Comparison of ENCODE assay signal across 9 mouse cellular contexts in the genomic region with DNA sequence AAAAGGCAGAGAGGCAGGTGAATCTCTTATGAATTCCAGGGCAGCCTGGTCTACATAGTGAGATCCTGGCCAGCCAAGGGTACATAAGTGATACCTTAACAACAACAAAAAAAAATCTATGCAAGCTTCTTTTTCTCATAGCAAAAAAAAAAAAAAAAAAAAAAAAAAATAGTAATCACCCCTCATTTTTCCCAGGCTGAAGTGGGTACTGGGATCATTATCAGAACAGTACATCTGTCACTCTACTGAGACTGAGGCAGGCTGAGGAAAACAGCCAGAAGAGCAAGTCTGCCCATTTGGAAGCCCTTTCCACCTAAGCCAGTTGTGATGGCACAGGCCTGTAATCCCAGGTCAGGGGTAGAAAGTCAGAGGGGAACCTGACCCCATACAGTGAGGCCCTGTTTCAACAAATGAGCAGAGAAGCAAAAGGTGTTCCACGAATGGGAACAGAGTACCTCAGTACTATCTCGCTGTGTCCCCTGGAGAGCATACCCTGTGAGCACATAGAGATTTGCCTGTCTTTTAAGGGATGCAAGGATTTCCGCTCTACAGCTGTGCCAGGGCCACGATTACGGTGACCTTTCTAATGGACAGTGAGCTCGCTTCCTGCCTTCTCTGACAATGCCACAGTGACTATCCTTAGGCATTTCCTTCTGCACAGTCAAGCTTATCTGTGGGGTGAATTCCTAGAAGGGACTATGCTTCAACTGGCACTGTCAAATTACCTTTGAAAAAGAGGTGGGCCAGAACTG. TPM values are rescaled to one million over a fixed set of nuclear protein-coding genes. Genes with fewer than 3 reads are reported as not detected.
DNase-seq lines count a peak whose midpoint lies in the region; ATAC-seq and TF ChIP-seq lines count a peak whose summit lies in the region.
"Had no signal": no experiment of that assay in that cellular context is flagged by ENCODE, and none has a peak within 500 bp of the region (broad histone marks: within the 10 kb centered on the region; RNA-seq: fewer than 3 reads in every experiment).

No protein-coding gene starts in this region.

- 35% methylated on average over 6 of the region's 6 CpGs for WGBS in kidney, embryonic 15.5 days
- WGBS in embryonic facial prominence, embryonic 10.5 days, result 31% methylated on average over 6 of the region's 6 CpGs
- WGBS in limb, embryonic 15.5 days, result 56% methylated on average over 6 of the region's 6 CpGs

- H3K27me3 ChIP-seq in kidney, embryonic 15.5 days, result no peaks in the 10 kb centered on the region
- H3K27me3 ChIP-seq in E14TG2a.4 (ENCODE audit: insufficient read depth, low read length), result no peaks in the 10 kb centered on the region
- H3K27me3 ChIP-seq in embryonic facial prominence, embryonic 10.5 days (replicated peaks; ENCODE audit: low read depth, poor library complexity, severe bottlenecking), result no peaks in the 10 kb centered on the region
- H3K27me3 ChIP-seq in limb, embryonic 15.5 days, result no peaks in the 10 kb centered on the region
- H3K27me3 ChIP-seq: embryonic facial prominence, embryonic 12.5 days had no signal

- ATAC-seq in kidney, embryonic 15.5 days (replicated peaks; ENCODE audit: low FRiP score), result no peak
- ATAC-seq in limb, embryonic 15.5 days (ENCODE audit: insufficient number of reproducible peaks, low FRiP score, low TSS enrichment, low read depth), result no peak
- ATAC-seq in megakaryocyte progenitor cell, adult 5-6 weeks (replicated peaks; ENCODE audit: poor library complexity), result no peak

- H3K9me3 ChIP-seq in kidney, embryonic 15.5 days (replicated peaks), result no peaks in the 10 kb centered on the region
- H3K9me3 ChIP-seq in E14TG2a.4 (ENCODE audit: low read length), result no peaks in the 10 kb centered on the region
- H3K9me3 ChIP-seq in embryonic facial prominence, embryonic 10.5 days, result no peaks in the 10 kb centered on the region
- H3K9me3 ChIP-seq in limb, embryonic 15.5 days, result no peaks in the 10 kb centered on the region
- H3K9me3 ChIP-seq: embryonic facial prominence, embryonic 12.5 days had no signal

- no peak for DNase-seq in kidney, adult 9 months
- DNase-seq in embryonic facial prominence, embryonic 10.5 days (ENCODE audit: low spot score), result no peak
- DNase-seq in Muller cell, postnatal 12 days (ENCODE audit: inconsistent ontology term), result no peak
- no peak for DNase-seq in left cerebral cortex, postnatal 4 days

- no peak overlapping the region for H3K4me3 ChIP-seq in kidney, embryonic 15.5 days (replicated peaks)
- H3K4me3 ChIP-seq in E14TG2a.4 (replicated peaks; ENCODE audit: low read length), result peak overlapping the region; percentile 21; the same call in 1 of the 2 replicates
- H3K4me3 ChIP-seq in embryonic facial prominence, embryonic 10.5 days, result 0 out of 2 replicates have a peak overlapping the region, but pooled peaks have one; percentile 8
- H3K4me3 ChIP-seq in limb, embryonic 15.5 days, result no peak overlapping the region
- H3K4me3 ChIP-seq: embryonic facial prominence, embryonic 12.5 days had no signal

- peaks cover 9% of the 10 kb centered on the region for H3K36me3 ChIP-seq in kidney, embryonic 15.5 days
- peaks cover 63% of the 10 kb centered on the region for H3K36me3 ChIP-seq in E14TG2a.4 (ENCODE audit: insufficient read depth, low read length)
- peaks cover 22% of the 10 kb centered on the region for H3K36me3 ChIP-seq in embryonic facial prominence, embryonic 10.5 days (replicated peaks)
- H3K36me3 ChIP-seq in limb, embryonic 15.5 days, result 0 out of 2 replicates have a peak, but pooled peaks cover 7% of the 10 kb centered on the region
- H3K36me3 ChIP-seq: embryonic facial prominence, embryonic 12.5 days had no signal

- H3K27ac ChIP-seq in kidney, embryonic 15.5 days, result peak overlapping the region; percentile 98
- H3K27ac ChIP-seq in embryonic facial prominence, embryonic 10.5 days (replicated peaks), result peak overlapping the region; percentile 3; the same call in 1 of the 2 replicates
- peak overlapping the region; percentile 67 for H3K27ac ChIP-seq in limb, embryonic 15.5 days
- H3K27ac ChIP-seq: embryonic facial prominence, embryonic 12.5 days had no signal

- peaks cover 88% of the 10 kb centered on the region for H3K4me1 ChIP-seq in kidney, embryonic 15.5 days
- peaks cover 90% of the 10 kb centered on the region for H3K4me1 ChIP-seq in E14TG2a.4 (replicated peaks; ENCODE audit: low read depth, low read length)
- H3K4me1 ChIP-seq in embryonic facial prominence, embryonic 10.5 days, result peaks cover 68% of the 10 kb centered on the region
- peaks cover 73% of the 10 kb centered on the region for H3K4me1 ChIP-seq in limb, embryonic 15.5 days

- peak overlapping the region; percentile 74 for H3K4me2 ChIP-seq in kidney, embryonic 15.5 days
- 0 out of 2 replicates have a peak overlapping the region, but pooled peaks have one; percentile 8 for H3K4me2 ChIP-seq in limb, embryonic 15.5 days
- H3K4me2 ChIP-seq: embryonic facial prominence, embryonic 12.5 days had no signal

- TF ChIP-seq CTCF in E14TG2a.4 (conservative IDR thresholded peaks at IDR 0.05; ENCODE audit: low read length), result no peak

- H3K9ac ChIP-seq in kidney, embryonic 15.5 days, result no peak overlapping the region
- H3K9ac ChIP-seq in limb, embryonic 15.5 days, result no peak overlapping the region
- H3K9ac ChIP-seq: embryonic facial prominence, embryonic 12.5 days had no signal

- intact Hi-C loops in left cerebral cortex, postnatal 4 days (cut with DNase I), result no loop called here

RNA-seq across cellular contexts. Expression of a gene that starts 5.1 kb away (rescaled TPM):
- polyA plus RNA-seq in kidney, embryonic 15.5 days (2015; fragmentation: Nextera tagmentation; extraction: Ambion mirVana), result 56.2 and 60.2 TPM in 2 replicates
- polyA plus RNA-seq in embryonic facial prominence, embryonic 10.5 days (2016; fragmentation: Nextera tagmentation; extraction: Ambion mirVana), result 45.7 and 46.9 TPM in 2 replicates
- polyA plus RNA-seq in limb, embryonic 15.5 days (2015; fragmentation: Nextera tagmentation; extraction: Ambion mirVana), result 39.9 and 44.1 TPM in 2 replicates
- 167 and 191 TPM in 2 replicates for total RNA-seq in megakaryocyte progenitor cell, adult 5-6 weeks (2015)
- total RNA-seq in megakaryocyte progenitor cell, adult 5-6 weeks (2017), result 238 and 338 TPM in 2 replicates
- 10 to 100 TPM; 59.5 to 63.4 TPM for total RNA-seq in left cerebral cortex, postnatal 4 days (2021)

Comparison
In these comparisons a context has a peak if more than half of its experiments do, and no peak if none do; other contexts are left out.
1. H3K27ac ChIP-seq: peak in every context shown above with its lines; median percentile 98 in kidney, embryonic 15.5 days; 67 in limb, embryonic 15.5 days; 3 in embryonic facial prominence, embryonic 10.5 days.
2. H3K4me3 ChIP-seq: peak in E14TG2a.4 (single experiment) and embryonic facial prominence, embryonic 10.5 days (single experiment); none in kidney, embryonic 15.5 days (single experiment) and limb, embryonic 15.5 days (single experiment).